Mouse (Mus musculus): ENCODE measurements around the gene Ccdc122. TPM values are rescaled to one million over a fixed set of nuclear protein-coding genes. Genes with fewer than 3 reads are reported as not detected.

Gene Ccdc122
- polyA plus RNA-seq, 1 experiment, result 2.2 TPM

DNA sequence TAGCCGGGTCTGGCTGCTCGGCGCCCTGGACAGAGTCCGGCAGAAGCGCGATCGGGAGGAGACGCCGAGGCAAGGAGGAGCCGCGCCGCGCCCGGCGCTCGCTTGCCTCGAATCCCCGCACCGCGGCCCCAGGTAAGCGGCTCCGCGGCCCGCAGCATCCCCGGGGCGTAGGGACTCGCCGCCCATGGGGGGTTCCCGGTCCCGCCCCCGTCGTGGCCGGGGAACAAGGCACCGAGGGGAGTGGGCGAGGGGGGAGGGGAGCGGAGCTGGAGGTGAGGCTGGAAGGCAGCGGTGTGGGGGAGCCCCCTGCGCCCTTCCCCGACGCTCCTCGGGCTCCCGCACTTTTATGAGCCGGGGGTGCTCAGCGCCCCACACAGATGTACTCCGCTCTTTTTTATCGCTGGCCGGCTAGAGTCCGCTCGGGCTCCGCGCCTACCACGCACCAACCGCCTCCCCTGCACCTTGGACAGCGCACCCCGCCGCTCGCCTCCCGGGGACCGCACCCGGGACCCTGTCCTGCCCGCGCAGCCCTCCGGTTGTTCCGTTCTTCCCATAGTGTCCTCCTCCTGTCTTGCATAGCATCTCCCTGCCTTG, 120.4 kb downstream of the Ccdc122 start:
- under 1% methylated on average over 59 of the region's 64 CpGs for WGBS
- TF ChIP-seq POLR2A (IDR thresholded peaks at IDR 0.05; ENCODE audit: borderline replicate concordance, insufficient read depth, low read length), result no peak
- no peak for DNase-seq
- H3K4me3 ChIP-seq (replicated peaks; ENCODE audit: insufficient read depth, low read depth, low read length), result peak overlapping the region; percentile 90
- H3K4me1 ChIP-seq (ENCODE audit: control insufficient read depth, insufficient read depth, low read length), result no peaks in the 10 kb centered on the region; the same call in 1 of the 2 replicates
- H3K27me3 ChIP-seq (ENCODE audit: control insufficient read depth, insufficient read depth, low read length), result no peaks in the 10 kb centered on the region
- H3K27ac ChIP-seq (ENCODE audit: insufficient read depth, low read length), result peak overlapping the region; percentile 68

DNA sequence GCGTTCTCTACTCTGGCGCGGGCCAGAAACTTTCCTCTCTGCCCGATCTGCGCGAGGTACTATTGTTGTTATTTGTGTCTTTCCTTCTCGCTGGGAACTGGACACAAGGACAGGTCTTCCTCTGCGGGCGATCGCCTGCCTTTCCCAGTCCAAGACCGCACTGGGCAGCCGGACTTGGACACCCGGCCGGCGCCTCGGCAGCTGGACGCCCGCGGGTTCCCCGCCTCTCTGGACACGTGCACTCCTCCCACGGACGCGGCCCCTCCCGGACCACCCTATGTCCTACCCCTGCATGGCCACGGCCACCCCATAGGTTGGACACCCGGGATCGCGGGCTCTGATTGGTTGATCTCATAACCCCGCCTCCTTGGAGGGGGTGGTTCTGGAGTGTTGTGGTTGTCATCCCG, 120.9 kb downstream of the Ccdc122 start:
- no peaks in the 10 kb centered on the region; the same call in 1 of the 2 replicates for H3K4me1 ChIP-seq (ENCODE audit: control insufficient read depth, insufficient read depth, low read length)
- no peaks in the 10 kb centered on the region for H3K27me3 ChIP-seq (ENCODE audit: control insufficient read depth, insufficient read depth, low read length)
- DNase-seq, result peak; percentile 87 to 90
- WGBS, result 1% methylated on average over 31 of the region's 31 CpGs
- H3K27ac ChIP-seq (ENCODE audit: insufficient read depth, low read length), result 0 out of 2 replicates have a peak overlapping the region, but pooled peaks have one; percentile 23
- peak overlapping the region; percentile 90 for H3K4me3 ChIP-seq (replicated peaks; ENCODE audit: insufficient read depth, low read depth, low read length)
- TF ChIP-seq POLR2A (IDR thresholded peaks at IDR 0.05; ENCODE audit: borderline replicate concordance, insufficient read depth, low read length) (no peak), CTCF (IDR thresholded peaks at IDR 0.05; ENCODE audit: borderline replicate concordance, insufficient read depth, low read depth, low read length) (no peak)

DNA sequence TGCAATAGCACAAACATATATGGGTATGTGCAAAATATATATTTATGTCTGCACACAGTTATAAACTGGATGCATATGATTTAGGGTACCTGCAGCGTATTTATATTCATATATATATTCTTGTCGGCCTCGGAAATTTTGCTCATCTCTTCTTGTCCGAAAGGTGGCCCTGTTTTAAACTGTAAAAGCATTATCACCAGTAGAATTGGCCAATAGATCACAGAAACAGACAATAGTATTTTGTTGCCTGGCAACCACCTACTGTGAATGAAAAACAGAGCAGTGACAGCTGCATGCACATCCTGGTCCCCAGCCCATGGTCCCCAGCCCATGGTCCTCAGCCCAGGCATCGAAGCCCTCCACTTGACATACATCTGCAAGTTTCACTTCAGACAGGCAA, 122.8 kb downstream of the Ccdc122 start:
- 80% methylated on average over 5 of the region's 5 CpGs for WGBS
- H3K27ac ChIP-seq (ENCODE audit: insufficient read depth, low read length), result no peak overlapping the region
- H3K27me3 ChIP-seq (ENCODE audit: control insufficient read depth, insufficient read depth, low read length), result no peaks in the 10 kb centered on the region
- H3K4me3 ChIP-seq (replicated peaks; ENCODE audit: insufficient read depth, low read depth, low read length), result no peak overlapping the region
- no peak for DNase-seq
- no peak for TF ChIP-seq CTCF (IDR thresholded peaks at IDR 0.05; ENCODE audit: borderline replicate concordance, insufficient read depth, low read depth, low read length)
- no peak for TF ChIP-seq POLR2A (IDR thresholded peaks at IDR 0.05; ENCODE audit: borderline replicate concordance, insufficient read depth, low read length)
- H3K4me1 ChIP-seq (ENCODE audit: control insufficient read depth, insufficient read depth, low read length), result peaks cover 3% of the 10 kb centered on the region

Other genes starting within 250 kb of the Ccdc122 start
- gene Lacc1, start 132 bp downstream of the Ccdc122 start, polyA plus RNA-seq (2012; rRNA removed), result 2.9 and 3.2 TPM in 2 replicates
- gene Enox1, start 120.0 kb downstream of the Ccdc122 start, polyA plus RNA-seq (2012; rRNA removed), result 14.4 and 15.2 TPM in 2 replicates